Mouse (Mus musculus) cortical plate, adult 2 months (tissue): Measurements from ENCODE around the gene Cxcl16.

Experiments used
- CTCF ChIP-seq: fragments of 200-500 bp; IDR thresholded peaks from 2 replicates; pipeline ENCODE4 v1.5.1; 2011; ENCODE audit warnings: mild to moderate bottlenecking, control low read depth, low read length; ENCODE audit not compliant: insufficient read depth; ENCODE audit errors: extremely low read depth
- POLR2A ChIP-seq: fragments of 200-500 bp; IDR thresholded peaks from 2 replicates; pipeline ENCODE4 v1.6.1; 2011; ENCODE audit warnings: mild to moderate bottlenecking, low read length, control low read depth; ENCODE audit not compliant: insufficient read depth; ENCODE audit errors: extremely low read depth

GRCm38 (mm10) chr11:70474872-70475534 lies 15.2 kb upstream of the Cxcl16 start:
- no peak for TF ChIP-seq CTCF
- no peak for TF ChIP-seq POLR2A
